Mouse (Mus musculus): ENCODE data around the gene Akap2.

DNA sequence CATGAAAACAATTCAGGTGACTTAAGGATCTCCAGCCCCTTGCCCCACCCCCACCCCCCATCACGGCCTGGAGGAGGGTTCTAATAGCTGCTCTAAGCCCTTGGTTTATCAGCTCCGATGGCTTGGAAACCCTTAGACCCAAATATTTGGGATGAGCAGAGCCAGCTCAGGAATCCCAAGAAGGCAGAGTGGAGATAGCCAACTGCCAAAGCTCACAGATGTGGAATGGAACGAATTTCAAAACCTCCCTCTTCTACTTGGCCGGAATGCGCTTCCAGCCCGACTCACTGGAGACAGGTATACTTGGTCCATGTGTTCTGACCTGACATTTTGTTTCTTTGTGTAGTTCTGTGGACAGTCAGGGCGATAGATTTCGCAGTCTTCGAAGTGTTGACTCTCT lies 111.7 kb downstream of the Akap2 start:
- TF ChIP-seq CTCF (IDR thresholded peaks at IDR 0.05; ENCODE audit: insufficient read depth, low read depth, low read length) (no peak), POLR2A (IDR thresholded peaks at IDR 0.05; ENCODE audit: insufficient read depth, low read depth, low read length) (no peak)
